Mouse (Mus musculus): Measurements from ENCODE around the gene Emp3. TPM values are rescaled to one million over a fixed set of nuclear protein-coding genes. Genes with fewer than 3 reads are reported as not detected.

Emp3 gene
- polyA plus RNA-seq, 1 experiment from 2014 or later: 5.3 TPM

DNA sequence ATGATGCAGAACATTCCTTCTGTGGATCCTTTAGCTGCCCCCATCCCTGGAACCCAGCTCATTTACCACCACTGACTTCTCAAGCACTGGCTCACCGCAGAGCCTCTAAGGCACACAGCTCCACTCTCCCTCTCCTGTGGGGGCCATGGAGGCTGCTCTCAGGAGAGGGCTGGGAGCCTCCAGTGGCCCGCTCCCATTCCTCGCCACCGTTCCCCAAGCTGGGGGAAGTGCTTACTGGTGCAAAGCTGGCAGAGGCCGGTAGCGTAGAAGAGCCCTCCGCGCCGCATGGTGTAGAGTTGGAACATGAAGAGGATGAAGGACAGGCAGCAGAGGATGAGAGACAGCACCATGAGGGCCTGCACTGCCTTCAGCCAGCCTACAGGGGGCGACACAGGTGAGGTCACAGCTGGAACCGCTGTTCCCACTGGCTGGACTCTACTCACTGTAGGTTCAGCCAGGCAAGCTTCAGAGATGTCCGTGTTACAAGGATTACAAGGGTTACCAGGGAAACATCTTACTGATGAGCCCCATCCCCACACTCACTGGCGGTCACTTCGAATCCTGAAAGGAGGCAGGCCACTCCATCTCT, 2.0 kb downstream of the Emp3 start:
- no peaks in the 10 kb centered on the region for H3K9me3 ChIP-seq (ENCODE audit: control insufficient read depth, low read length)
- H3K4me3 ChIP-seq (ENCODE audit: low read depth, low read length): no peak overlapping the region
- H3K36me3 ChIP-seq (ENCODE audit: control insufficient read depth, insufficient read depth, low read length): no peaks in the 10 kb centered on the region
- no peak overlapping the region for H3K27ac ChIP-seq (ENCODE audit: low read depth, low read length)
- 0 out of 2 replicates have a peak, but pooled peaks cover 2% of the 10 kb centered on the region for H3K27me3 ChIP-seq (ENCODE audit: control insufficient read depth, insufficient read depth, low read length)
- 72% methylated on average over 14 of the region's 14 CpGs for WGBS
- H3K4me2 ChIP-seq (ENCODE audit: low read depth, low read length): no peak overlapping the region
- no peak for ATAC-seq (ENCODE audit: low read depth)
- H3K9ac ChIP-seq (replicated peaks; ENCODE audit: low read depth, low read length): no peak overlapping the region
- H3K4me1 ChIP-seq (ENCODE audit: control insufficient read depth, insufficient read depth, low read length): peaks cover 22% of the 10 kb centered on the region

DNA sequence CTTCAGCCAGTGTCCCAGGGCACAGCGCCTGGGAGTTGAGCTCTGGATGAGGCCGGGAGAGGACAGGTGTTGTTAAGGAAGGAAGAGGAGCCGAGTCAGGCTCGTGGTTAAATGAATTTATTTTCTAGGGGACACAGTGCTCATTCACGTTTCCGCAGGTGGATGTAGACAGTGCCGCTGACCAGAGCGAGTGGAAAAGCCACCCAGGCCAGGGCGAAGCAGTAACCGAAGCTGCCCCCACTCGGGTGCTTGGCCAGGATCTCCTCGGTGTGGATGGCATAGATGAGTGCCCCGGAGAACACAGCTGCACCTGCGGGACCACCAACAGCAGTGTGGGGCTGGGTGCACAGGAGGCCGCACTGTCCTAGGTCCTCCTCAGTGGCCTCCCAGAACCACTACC, 3.3 kb downstream of the Emp3 start:
- H3K27ac ChIP-seq (ENCODE audit: low read depth, low read length): peak overlapping the region; percentile 81; the same call in 1 of the 2 replicates
- 0 out of 2 replicates have a peak, but pooled peaks cover 2% of the 10 kb centered on the region for H3K27me3 ChIP-seq (ENCODE audit: control insufficient read depth, insufficient read depth, low read length)
- H3K36me3 ChIP-seq (ENCODE audit: control insufficient read depth, insufficient read depth, low read length): no peaks in the 10 kb centered on the region
- no peak for ATAC-seq (ENCODE audit: low read depth)
- no peak overlapping the region for H3K4me3 ChIP-seq (ENCODE audit: low read depth, low read length)
- WGBS: 89% methylated on average over 15 of the region's 15 CpGs
- H3K4me2 ChIP-seq (ENCODE audit: low read depth, low read length): no peak overlapping the region
- no peaks in the 10 kb centered on the region for H3K9me3 ChIP-seq (ENCODE audit: control insufficient read depth, low read length)
- H3K9ac ChIP-seq (replicated peaks; ENCODE audit: low read depth, low read length): no peak overlapping the region
- peaks cover 22% of the 10 kb centered on the region for H3K4me1 ChIP-seq (ENCODE audit: control insufficient read depth, insufficient read depth, low read length)

DNA sequence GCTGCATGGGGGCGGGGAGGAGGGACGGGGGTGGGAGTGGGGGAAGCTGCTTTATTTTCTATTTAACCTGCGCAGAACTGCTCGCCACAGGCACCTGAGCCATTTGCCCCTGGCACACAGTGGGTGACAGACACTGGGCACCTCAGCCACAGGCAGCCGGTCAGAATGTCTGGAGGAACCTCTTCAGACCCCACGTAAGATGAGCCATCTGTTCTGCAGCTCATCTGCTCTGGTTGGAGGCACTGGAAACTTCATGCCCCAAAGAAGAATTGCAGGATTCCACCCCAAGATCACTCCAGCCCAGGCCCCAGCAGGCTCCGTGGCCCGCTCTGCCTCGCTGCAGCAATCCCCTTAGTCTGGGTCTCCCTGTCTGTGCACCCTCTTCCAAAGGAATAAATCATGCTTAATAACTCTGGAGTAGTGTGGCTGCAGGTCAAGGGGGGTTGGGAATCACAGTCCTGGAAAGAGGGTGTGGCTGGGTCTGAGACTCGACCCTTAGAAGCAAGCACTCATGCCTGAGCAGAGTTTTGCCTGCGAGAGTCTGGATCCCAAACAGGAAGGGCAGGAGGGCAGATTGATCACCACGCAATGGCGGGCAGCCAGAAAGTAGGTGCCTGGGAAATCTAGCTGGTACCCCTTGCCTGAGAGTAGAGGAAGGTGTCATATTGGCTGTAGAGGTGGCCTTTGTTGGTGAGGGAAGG, 4.0 kb downstream of the Emp3 start:
- Histone ChIP-seq H3K4me2 (ENCODE audit: low read depth, low read length) (peak overlapping the region; percentile 52), H3K9me3 (ENCODE audit: control insufficient read depth, low read length) (no peaks in the 10 kb centered on the region), H3K4me3 (ENCODE audit: low read depth, low read length) (no peak overlapping the region), H3K27ac (ENCODE audit: low read depth, low read length) (peak overlapping the region; percentile 81), H3K36me3 (ENCODE audit: control insufficient read depth, insufficient read depth, low read length) (no peaks in the 10 kb centered on the region), H3K27me3 (ENCODE audit: control insufficient read depth, insufficient read depth, low read length) (0 out of 2 replicates have a peak, but pooled peaks cover 2% of the 10 kb centered on the region), H3K9ac (replicated peaks; ENCODE audit: low read depth, low read length) (0 out of 2 replicates have a peak overlapping the region, but pooled peaks have one; percentile 42), H3K4me1 (ENCODE audit: control insufficient read depth, insufficient read depth, low read length) (peaks cover 17% of the 10 kb centered on the region)
- ATAC-seq (ENCODE audit: low read depth): no peak
- WGBS: 23% methylated on average over 13 of the region's 13 CpGs

DNA sequence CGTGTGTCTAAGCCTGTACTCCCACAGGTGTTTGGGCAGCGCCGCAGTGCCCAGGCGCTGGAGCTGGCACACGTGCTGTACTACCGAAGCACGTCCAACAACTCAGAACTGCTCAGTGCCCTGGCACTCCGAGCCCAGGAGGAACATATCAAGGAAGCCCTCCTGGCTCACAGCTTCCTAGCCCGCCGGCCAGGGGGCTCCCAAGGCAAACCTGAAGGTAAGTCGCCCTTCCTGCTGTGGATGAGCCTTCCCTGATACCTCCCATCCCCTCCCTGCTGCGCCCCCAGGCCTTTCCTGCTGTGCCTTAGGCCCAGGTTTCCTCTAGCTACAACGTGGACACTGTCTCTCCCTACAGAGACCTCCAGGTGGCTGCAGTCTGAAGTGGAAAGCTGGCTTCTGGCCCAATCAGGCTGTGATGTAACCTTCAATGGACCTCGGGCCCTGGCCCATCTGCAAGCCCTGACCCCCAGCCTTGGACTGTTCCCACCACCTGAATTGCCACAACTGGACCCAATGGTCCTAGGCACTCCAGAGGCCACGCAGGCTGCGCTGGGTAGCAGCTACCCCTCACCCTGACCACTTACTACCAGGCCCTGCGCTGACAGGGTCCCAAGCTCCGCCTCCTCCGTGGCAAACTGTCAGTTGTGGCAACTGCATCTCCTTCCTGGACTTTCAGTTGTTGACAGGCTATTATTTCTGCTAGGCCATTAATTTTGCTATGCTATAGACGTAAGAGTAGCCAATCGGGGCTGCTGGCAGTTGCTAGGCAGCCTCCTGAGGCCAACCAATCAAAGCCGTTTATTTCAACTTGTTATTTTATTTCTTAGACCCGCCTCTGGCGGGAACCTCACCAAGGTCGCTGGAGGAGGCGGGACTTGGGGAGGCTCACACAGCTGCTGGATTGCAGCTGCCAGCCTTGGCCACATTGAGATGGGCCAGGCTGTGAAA, 4.9 kb downstream of the Emp3 start:
- H3K4me3 ChIP-seq (ENCODE audit: low read depth, low read length): peak overlapping the region; percentile 26
- peak; percentile 87 for ATAC-seq (ENCODE audit: low read depth)
- H3K4me1 ChIP-seq (ENCODE audit: control insufficient read depth, insufficient read depth, low read length): peaks cover 17% of the 10 kb centered on the region
- H3K4me2 ChIP-seq (ENCODE audit: low read depth, low read length): peak overlapping the region; percentile 52
- 0 out of 2 replicates have a peak, but pooled peaks cover 2% of the 10 kb centered on the region for H3K27me3 ChIP-seq (ENCODE audit: control insufficient read depth, insufficient read depth, low read length)
- no peaks in the 10 kb centered on the region for H3K9me3 ChIP-seq (ENCODE audit: control insufficient read depth, low read length)
- WGBS: 35% methylated on average over 26 of the region's 26 CpGs
- peak overlapping the region; percentile 81 for H3K27ac ChIP-seq (ENCODE audit: low read depth, low read length)
- no peaks in the 10 kb centered on the region for H3K36me3 ChIP-seq (ENCODE audit: control insufficient read depth, insufficient read depth, low read length)
- peak overlapping the region; percentile 42 for H3K9ac ChIP-seq (replicated peaks; ENCODE audit: low read depth, low read length)

DNA sequence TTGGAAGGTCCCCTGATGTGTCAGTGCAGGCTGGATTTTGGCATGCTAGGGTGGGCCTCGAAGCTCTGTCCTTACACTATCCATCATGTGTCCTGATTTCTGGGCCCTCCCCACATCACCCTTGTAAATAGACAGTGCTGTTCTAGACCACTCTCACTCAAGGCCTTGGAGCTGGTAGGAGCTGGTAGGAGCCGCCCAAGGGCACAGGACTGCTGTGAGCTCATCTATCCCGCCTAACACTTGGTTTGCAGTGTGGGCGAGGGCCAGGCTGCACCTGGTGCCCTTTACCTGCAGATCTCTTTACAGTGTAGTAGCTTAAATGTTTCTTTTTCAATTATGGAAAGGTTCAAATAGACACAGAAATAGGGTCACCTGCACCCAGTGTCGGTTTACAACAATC, 6.2 kb downstream of the Emp3 start:
- Histone ChIP-seq H3K9ac (replicated peaks; ENCODE audit: low read depth, low read length) (no peak overlapping the region), H3K4me3 (ENCODE audit: low read depth, low read length) (no peak overlapping the region), H3K36me3 (ENCODE audit: control insufficient read depth, insufficient read depth, low read length) (no peaks in the 10 kb centered on the region), H3K4me2 (ENCODE audit: low read depth, low read length) (no peak overlapping the region), H3K4me1 (ENCODE audit: control insufficient read depth, insufficient read depth, low read length) (peaks cover 17% of the 10 kb centered on the region), H3K27ac (ENCODE audit: low read depth, low read length) (no peak overlapping the region), H3K9me3 (ENCODE audit: control insufficient read depth, low read length) (no peaks in the 10 kb centered on the region), H3K27me3 (ENCODE audit: control insufficient read depth, insufficient read depth, low read length) (no peaks in the 10 kb centered on the region)
- WGBS: 92% methylated on average over 5 of the region's 5 CpGs
- ATAC-seq (ENCODE audit: low read depth): no peak

DNA sequence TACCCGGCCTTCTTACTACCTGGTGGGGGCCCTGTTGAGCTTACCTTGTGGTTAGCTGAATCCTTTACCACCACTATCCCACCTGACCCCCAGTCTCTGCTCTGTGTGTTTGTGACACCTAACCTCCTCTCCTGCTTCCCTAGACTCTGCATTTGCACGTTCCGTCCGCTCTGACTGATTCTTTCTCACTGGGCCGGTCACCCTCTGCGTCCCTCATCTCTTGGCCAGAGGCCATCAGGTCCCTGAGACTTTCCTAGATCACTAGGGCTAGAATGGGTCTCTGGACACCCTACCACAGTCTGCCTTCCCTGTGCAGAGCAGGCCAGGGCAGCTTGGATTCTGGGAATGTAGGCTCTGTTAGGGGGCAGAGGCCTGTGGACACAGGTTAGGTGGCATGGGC, 7.1 kb downstream of the Emp3 start:
- H3K27me3 ChIP-seq (ENCODE audit: control insufficient read depth, insufficient read depth, low read length): no peaks in the 10 kb centered on the region
- H3K9ac ChIP-seq (replicated peaks; ENCODE audit: low read depth, low read length): no peak overlapping the region
- no peak overlapping the region for H3K27ac ChIP-seq (ENCODE audit: low read depth, low read length)
- WGBS: 86% methylated on average over 6 of the region's 6 CpGs
- H3K36me3 ChIP-seq (ENCODE audit: control insufficient read depth, insufficient read depth, low read length): no peaks in the 10 kb centered on the region
- H3K4me3 ChIP-seq (ENCODE audit: low read depth, low read length): no peak overlapping the region
- no peak for ATAC-seq (ENCODE audit: low read depth)
- H3K4me1 ChIP-seq (ENCODE audit: control insufficient read depth, insufficient read depth, low read length): peaks cover 17% of the 10 kb centered on the region
- H3K4me2 ChIP-seq (ENCODE audit: low read depth, low read length): no peak overlapping the region
- no peaks in the 10 kb centered on the region for H3K9me3 ChIP-seq (ENCODE audit: control insufficient read depth, low read length)

DNA sequence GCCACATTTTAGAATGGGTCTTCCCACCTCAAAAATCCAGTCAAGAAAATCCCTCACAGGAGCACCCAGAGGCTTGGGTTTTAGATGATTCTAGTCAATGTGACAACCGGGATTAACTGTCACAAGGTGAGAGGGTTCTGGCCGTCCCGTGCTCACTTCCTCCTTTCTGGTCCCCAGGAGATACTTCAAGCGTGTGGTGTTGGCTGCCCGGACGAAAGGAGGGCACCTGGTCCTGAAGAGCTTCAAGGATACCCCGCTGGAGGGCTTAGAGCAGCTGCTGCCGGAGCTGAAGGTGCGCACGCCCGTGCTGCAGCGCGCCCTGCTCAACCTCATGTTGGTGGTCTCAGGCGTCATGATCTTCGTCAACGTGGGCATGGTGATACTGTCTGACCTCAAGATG, 12.1 kb downstream of the Emp3 start:
- Histone ChIP-seq H3K9ac (replicated peaks; ENCODE audit: low read depth, low read length) (no peak overlapping the region), H3K4me1 (ENCODE audit: control insufficient read depth, insufficient read depth, low read length) (no peaks in the 10 kb centered on the region), H3K27me3 (ENCODE audit: control insufficient read depth, insufficient read depth, low read length) (no peaks in the 10 kb centered on the region), H3K4me2 (ENCODE audit: low read depth, low read length) (no peak overlapping the region), H3K4me3 (ENCODE audit: low read depth, low read length) (no peak overlapping the region), H3K27ac (ENCODE audit: low read depth, low read length) (no peak overlapping the region), H3K9me3 (ENCODE audit: control insufficient read depth, low read length) (no peaks in the 10 kb centered on the region), H3K36me3 (ENCODE audit: control insufficient read depth, insufficient read depth, low read length) (no peaks in the 10 kb centered on the region)
- no peak for ATAC-seq (ENCODE audit: low read depth)
- 96% methylated on average over 16 of the region's 16 CpGs for WGBS

DNA sequence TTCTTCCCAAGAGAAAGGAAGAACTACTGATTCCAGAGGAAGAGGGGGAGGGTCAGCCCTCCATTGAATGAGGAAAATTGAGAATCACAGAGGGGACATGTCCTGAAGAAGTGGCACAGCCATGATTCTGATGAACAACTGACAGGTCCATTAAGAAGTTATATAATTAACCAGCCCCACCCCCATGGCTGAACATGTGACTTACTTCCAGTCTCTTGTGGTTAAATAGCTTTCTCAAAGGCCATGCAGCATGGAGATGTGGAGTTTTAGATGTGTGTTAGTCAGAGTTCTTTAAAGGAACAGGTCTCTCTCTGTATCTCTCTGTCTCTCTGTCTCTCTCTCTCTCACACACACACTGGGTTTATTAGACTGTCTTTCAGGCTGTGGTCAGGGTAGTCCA, 12.8 kb downstream of the Emp3 start:
- no peaks in the 10 kb centered on the region for H3K4me1 ChIP-seq (ENCODE audit: control insufficient read depth, insufficient read depth, low read length)
- H3K4me3 ChIP-seq (ENCODE audit: low read depth, low read length): no peak overlapping the region
- no peaks in the 10 kb centered on the region for H3K9me3 ChIP-seq (ENCODE audit: control insufficient read depth, low read length)
- no peak for ATAC-seq (ENCODE audit: low read depth)
- no peak overlapping the region for H3K27ac ChIP-seq (ENCODE audit: low read depth, low read length)
- H3K4me2 ChIP-seq (ENCODE audit: low read depth, low read length): no peak overlapping the region
- no peaks in the 10 kb centered on the region for H3K27me3 ChIP-seq (ENCODE audit: control insufficient read depth, insufficient read depth, low read length)
- H3K36me3 ChIP-seq (ENCODE audit: control insufficient read depth, insufficient read depth, low read length): no peaks in the 10 kb centered on the region
- no peak overlapping the region for H3K9ac ChIP-seq (replicated peaks; ENCODE audit: low read depth, low read length)
